Mouse (Mus musculus): ENCODE data around the gene Krtap19-3.

Krtap19-3 gene

GRCm38 (mm10) chr16:88877938-88878337 lies at the start of gene Krtap19-3:
Gene Krtap19-3, minus strand, starts transcription at chr16:88878038.
- DNase-seq (ENCODE audit: extremely low read depth, low read depth, low spot score) = no peak

- DNase-seq (ENCODE audit: extremely low read depth, low read depth, low spot score) = no peak
Measured at GRCm38 (mm10) chr16:88896357-88896756, 18.5 kb upstream of the Krtap19-3 start, which contains the start of gene Krtap19-5. Gene Krtap19-5, minus strand, starts transcription at chr16:88896457.

- DNase-seq (ENCODE audit: extremely low read depth, low read depth, low spot score) = no peak
Measured at GRCm38 (mm10) chr16:88886870-88887269, 9.0 kb upstream of the Krtap19-3 start.

GRCm38 (mm10) chr16:88884989-88885388 lies 7.2 kb upstream of the Krtap19-3 start, which contains the start of gene Krtap19-4:
Gene Krtap19-4, minus strand, starts transcription at chr16:88885089.
- no peak for DNase-seq (ENCODE audit: extremely low read depth, low read depth, low spot score)

- no peak for DNase-seq (ENCODE audit: extremely low read depth, low read depth, low spot score)
Measured at GRCm38 (mm10) chr16:88874169-88874568, 3.7 kb downstream of the Krtap19-3 start, which contains the start of gene Krtap19-2. Gene Krtap19-2, minus strand, starts transcription at chr16:88874269.

GRCm38 (mm10) chr16:88869311-88869710 lies 8.5 kb downstream of the Krtap19-3 start, which contains the start of gene Krtap19-1:
Gene Krtap19-1, minus strand, starts transcription at chr16:88869411.
- no peak for DNase-seq (ENCODE audit: extremely low read depth, low read depth, low spot score)

GRCm38 (mm10) chr16:88864887-88865407 lies 12.9 kb downstream of the Krtap19-3 start:
- DNase-seq (ENCODE audit: extremely low read depth, low read depth, low spot score) = no peak

- DNase-seq (ENCODE audit: extremely low read depth, low read depth, low spot score) = no peak
Measured at GRCm38 (mm10) chr16:88851450-88851849, 26.4 kb downstream of the Krtap19-3 start.

GRCm38 (mm10) chr16:88848558-88848957 lies 29.3 kb downstream of the Krtap19-3 start:
- DNase-seq (ENCODE audit: extremely low read depth, low read depth, low spot score) = no peak

- no peak for DNase-seq (ENCODE audit: extremely low read depth, low read depth, low spot score)
Measured at GRCm38 (mm10) chr16:88847363-88847762, 30.5 kb downstream of the Krtap19-3 start.
